Mouse (Mus musculus) embryonic fibroblast, embryonic 13.5 days (primary cell): ENCODE results near the gene Dnajb11. TPM values are rescaled to one million over a fixed set of nuclear protein-coding genes. Genes with fewer than 3 reads are reported as not detected.
A peak's percentile ranks its signal among the peaks of the same experiment; 100 is the strongest.

Experiments used
- H3K27ac ChIP-seq: 2 replicates; pipeline ENCODE4 v1.5.1; 2012; ENCODE audit warnings: low read length, control low read depth, inconsistent platforms; ENCODE audit not compliant: insufficient read depth
- H3K4me1 ChIP-seq: 2 replicates; pipeline ENCODE4 v1.6.1; 2011; ENCODE audit warnings: low read length; ENCODE audit not compliant: control insufficient read depth, insufficient read depth
- H3K4me3 ChIP-seq: 2 replicates; pipeline ENCODE4 v1.5.1; 2011; ENCODE audit warnings: mild to moderate bottlenecking, control low read depth, low read length; ENCODE audit not compliant: insufficient read depth
- CTCF ChIP-seq: IDR thresholded peaks from 2 replicates; pipeline ENCODE4 v1.5.1; 2011; ENCODE audit warnings: mild to moderate bottlenecking, control low read depth, low read length, moderate library complexity, borderline replicate concordance; ENCODE audit not compliant: insufficient read depth
- POLR2A ChIP-seq: IDR thresholded peaks from 2 replicates; pipeline ENCODE4 v1.6.1; 2011; ENCODE audit warnings: low read depth, mild to moderate bottlenecking, control low read depth, low read length, moderate library complexity
- polyA plus RNA-seq: library from polyadenylated mRNA; stranded (reverse); fragments of >200 nt; gene quantifications from 2 replicates; pipeline ENCODE4 v1.2.4, GENCODE M21; 2011; ENCODE audit warnings: low read depth; ENCODE audit not compliant: missing spikeins, insufficient read length

Dnajb11 gene
- polyA plus RNA-seq, 1 experiment = 101 TPM

GRCm38 (mm10) chr16:22847686-22848085 lies 10.0 kb upstream of the Dnajb11 start:
- Histone ChIP-seq H3K4me3 (no peak overlapping the region), H3K4me1 (peaks cover 7% of the 10 kb centered on the region; the same call in 1 of the 2 replicates), H3K27ac (0 out of 2 replicates have a peak overlapping the region, but pooled peaks have one; percentile 25)
- TF ChIP-seq CTCF (no peak), POLR2A (no peak)

GRCm38 (mm10) chr16:22848331-22848730 lies 9.3 kb upstream of the Dnajb11 start:
- H3K4me3 ChIP-seq = no peak overlapping the region
- no peak for TF ChIP-seq POLR2A
- TF ChIP-seq CTCF = no peak
- peak overlapping the region; percentile 59; the same call in 1 of the 2 replicates for H3K27ac ChIP-seq
- H3K4me1 ChIP-seq = peaks cover 7% of the 10 kb centered on the region; the same call in 1 of the 2 replicates

- Histone ChIP-seq H3K4me1 (peaks cover 5% of the 10 kb centered on the region; the same call in 1 of the 2 replicates), H3K4me3 (no peak overlapping the region), H3K27ac (no peak overlapping the region)
- TF ChIP-seq POLR2A = no peak
- no peak for TF ChIP-seq CTCF
These were observed 4.9 kb upstream of the Dnajb11 start for GRCm38 (mm10) chr16:22852709-22853108.

GRCm38 (mm10) chr16:22856773-22857172 lies 872 bp upstream of the Dnajb11 start:
- TF ChIP-seq POLR2A (no peak), CTCF (no peak)
- Histone ChIP-seq H3K4me1 (peaks cover 1% of the 10 kb centered on the region; the same call in 1 of the 2 replicates), H3K4me3 (peak overlapping the region; percentile 77), H3K27ac (no peak overlapping the region)

GRCm38 (mm10) chr16:22872397-22872796 lies 14.8 kb downstream of the Dnajb11 start:
- Histone ChIP-seq H3K4me3 (no peak overlapping the region), H3K27ac (no peak overlapping the region), H3K4me1 (no peaks in the 10 kb centered on the region)
- no peak for TF ChIP-seq CTCF
- TF ChIP-seq POLR2A = no peak

GRCm38 (mm10) chr16:22873369-22873768 lies 15.7 kb downstream of the Dnajb11 start:
- TF ChIP-seq POLR2A = no peak
- no peak for TF ChIP-seq CTCF
- Histone ChIP-seq H3K27ac (no peak overlapping the region), H3K4me1 (no peaks in the 10 kb centered on the region), H3K4me3 (no peak overlapping the region)

GRCm38 (mm10) chr16:22876218-22877043 lies 18.8 kb downstream of the Dnajb11 start:
- TF ChIP-seq POLR2A = no peak
- no peak for TF ChIP-seq CTCF
- no peak overlapping the region for H3K27ac ChIP-seq
- H3K4me1 ChIP-seq = peaks cover 7% of the 10 kb centered on the region
- H3K4me3 ChIP-seq = no peak overlapping the region

- Histone ChIP-seq H3K4me1 (peaks cover 7% of the 10 kb centered on the region), H3K27ac (no peak overlapping the region), H3K4me3 (no peak overlapping the region)
- no peak for TF ChIP-seq POLR2A
These were observed 20.2 kb downstream of the Dnajb11 start for GRCm38 (mm10) chr16:22877660-22878390.

- Histone ChIP-seq H3K4me1 (peaks cover 7% of the 10 kb centered on the region), H3K4me3 (no peak overlapping the region), H3K27ac (no peak overlapping the region)
- TF ChIP-seq CTCF (no peak), POLR2A (no peak)
These were observed 21.1 kb downstream of the Dnajb11 start for GRCm38 (mm10) chr16:22878716-22879115.
